Mouse (Mus musculus) megakaryocyte progenitor cell, adult 5-6 weeks (primary cell): Measurements from ENCODE around the gene Olfr312. TPM values are rescaled to one million over a fixed set of nuclear protein-coding genes. Genes with fewer than 3 reads are reported as not detected.
A peak's percentile ranks its signal among the peaks of the same experiment; 100 is the strongest.
"Not testable (repeated sequence)": the region's sequence is repeated elsewhere in the genome, so short reads cannot be mapped to it uniquely, and the experiment has no call there.

Experiments
- ATAC-seq: replicated peaks from 2 replicates; pipeline ENCODE4 v1.8.0; 2016; ENCODE audit warnings: mild to moderate bottlenecking, moderate TSS enrichment, inconsistent platforms; ENCODE audit not compliant: poor library complexity
- total RNA-seq, 2 experiments: library from RNA; stranded (forward) in 1 of 2; stranded (reverse) in 1 of 2; fragments of 157-497, 149-512 nt in 1 of 2; fragments of 200-1000 nt in 1 of 2; gene quantifications; 2 replicates each; pipeline versions ENCODE4 v1.2.3 to v1.2.4; 2015 to 2017

Olfr312 gene
- total RNA-seq (2015) (not detected in 2 replicates), total RNA-seq (2017) (not detected in 2 replicates)

- ATAC-seq = not testable (repeated sequence)
Observed at GRCm38 (mm10) chr11:58828937-58829336, at the start of gene Olfr312. Gene Olfr312 (plus strand): TSS chr11:58829237.

GRCm38 (mm10) chr11:58782480-58783089 is 46.5 kb upstream of the Olfr312 start, which contains the start of gene Olfr314:
Gene Olfr314 (plus strand): TSS chr11:58782952.
- ATAC-seq = no peak

GRCm38 (mm10) chr11:58784182-58784581 is 44.9 kb upstream of the Olfr312 start:
- ATAC-seq = no peak

- ATAC-seq = no peak
Observed at GRCm38 (mm10) chr11:58787651-58788050, 41.4 kb upstream of the Olfr312 start.

- no peak for ATAC-seq
Observed at GRCm38 (mm10) chr11:58788346-58788745, 40.7 kb upstream of the Olfr312 start.

GRCm38 (mm10) chr11:58789532-58789931 is 39.5 kb upstream of the Olfr312 start:
- ATAC-seq = no peak

- peak; percentile 31 for ATAC-seq
Observed at GRCm38 (mm10) chr11:58790053-58790452, 39.0 kb upstream of the Olfr312 start.

- ATAC-seq = no peak
Observed at GRCm38 (mm10) chr11:58790646-58791045, 38.4 kb upstream of the Olfr312 start.

- ATAC-seq = no peak
Observed at GRCm38 (mm10) chr11:58795856-58796255, 33.2 kb upstream of the Olfr312 start.

- ATAC-seq = no peak
Observed at GRCm38 (mm10) chr11:58796850-58797249, 32.2 kb upstream of the Olfr312 start.

GRCm38 (mm10) chr11:58799747-58800146 is 29.3 kb upstream of the Olfr312 start:
- no peak for ATAC-seq

GRCm38 (mm10) chr11:58801558-58802228 is 27.3 kb upstream of the Olfr312 start, which contains the start of gene Fam183b:
Gene Fam183b (minus strand): TSS chr11:58801960.
- ATAC-seq = no peak

- no peak for ATAC-seq
Observed at GRCm38 (mm10) chr11:58803871-58804270, 25.2 kb upstream of the Olfr312 start.

- ATAC-seq = no peak
Observed at GRCm38 (mm10) chr11:58804393-58804792, 24.6 kb upstream of the Olfr312 start.

- ATAC-seq = no peak
Observed at GRCm38 (mm10) chr11:58812001-58812400, 17.0 kb upstream of the Olfr312 start.

GRCm38 (mm10) chr11:58814700-58815099 is 14.3 kb upstream of the Olfr312 start, which contains the start of gene Olfr313:
Gene Olfr313 (plus strand): TSS chr11:58815000.
- ATAC-seq = not testable (repeated sequence)

GRCm38 (mm10) chr11:58815676-58816075 is 13.4 kb upstream of the Olfr312 start:
- no peak for ATAC-seq

GRCm38 (mm10) chr11:58829764-58830163 is 727 bp downstream of the Olfr312 start:
- ATAC-seq = no peak

GRCm38 (mm10) chr11:58832541-58832940 is 3.5 kb downstream of the Olfr312 start:
- ATAC-seq = not testable (repeated sequence)

GRCm38 (mm10) chr11:58838951-58839350 is 9.9 kb downstream of the Olfr312 start, which contains the start of gene Olfr311:
Gene Olfr311 (plus strand): TSS chr11:58839251.
- not testable (repeated sequence) for ATAC-seq

- peak; percentile 100 for ATAC-seq
Observed at GRCm38 (mm10) chr11:58846919-58847461, 18.0 kb downstream of the Olfr312 start, which contains the start of gene Gm12258. Gene Gm12258 (plus strand): TSS chr11:58847158.

- ATAC-seq = no peak
Observed at GRCm38 (mm10) chr11:58847636-58848035, 18.6 kb downstream of the Olfr312 start.
